Mouse (Mus musculus) ovary, postnatal 14 days (tissue): Measurements from ENCODE around the gene Nup160.

Experiments
- DNase-seq: peaks from one replicate; pipeline ENCODE4 v3.0.0; 2022; ENCODE audit warnings: low spot score

Gene Nup160

GRCm38 (mm10) chr2:90745053-90745678 lies 68.2 kb downstream of the Nup160 start, which contains the start of gene Fnbp4:
TSS of gene Fnbp4 (plus strand) at chr2:90745370.
- peak; percentile 93 for DNase-seq

- no peak for DNase-seq
Measured at GRCm38 (mm10) chr2:90745740-90746537, 68.9 kb downstream of the Nup160 start.

DNA sequence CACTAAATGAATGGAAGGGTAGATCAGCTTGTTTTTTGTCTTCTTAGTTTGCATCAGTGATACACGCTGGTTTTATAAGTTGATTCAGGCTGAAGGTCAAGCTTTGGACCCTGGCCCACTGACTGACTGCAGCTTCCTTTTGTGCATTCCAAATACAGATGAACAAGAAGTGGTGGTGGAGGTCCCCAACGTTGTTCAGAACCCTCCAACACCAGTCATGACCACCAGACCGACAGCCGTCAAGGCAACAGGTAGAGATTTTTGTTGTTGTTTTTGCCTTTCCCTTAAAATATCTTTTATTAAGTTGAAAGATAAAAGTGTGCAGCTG lies 69.5 kb downstream of the Nup160 start:
- DNase-seq, result peak; percentile 5

DNA sequence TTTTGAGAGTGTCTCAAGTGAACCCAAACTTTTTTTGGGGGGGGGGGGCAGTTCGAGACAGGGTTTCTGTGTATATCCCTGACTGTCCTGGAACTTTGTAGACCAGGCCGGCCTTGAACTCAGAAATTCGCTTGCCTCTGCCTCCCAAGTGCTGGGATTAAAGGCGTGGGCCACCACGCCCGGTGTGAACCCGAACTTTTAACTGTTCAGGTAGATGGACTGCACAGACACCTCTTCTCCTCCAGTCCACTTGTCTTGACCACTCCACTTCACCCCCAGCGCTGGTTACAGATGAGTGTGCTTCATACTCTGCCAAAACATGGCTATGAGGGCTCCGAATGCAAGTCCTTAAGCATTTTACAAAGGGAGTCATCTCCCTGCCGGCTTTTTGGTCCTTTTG lies 70.1 kb downstream of the Nup160 start:
- no peak for DNase-seq

DNA sequence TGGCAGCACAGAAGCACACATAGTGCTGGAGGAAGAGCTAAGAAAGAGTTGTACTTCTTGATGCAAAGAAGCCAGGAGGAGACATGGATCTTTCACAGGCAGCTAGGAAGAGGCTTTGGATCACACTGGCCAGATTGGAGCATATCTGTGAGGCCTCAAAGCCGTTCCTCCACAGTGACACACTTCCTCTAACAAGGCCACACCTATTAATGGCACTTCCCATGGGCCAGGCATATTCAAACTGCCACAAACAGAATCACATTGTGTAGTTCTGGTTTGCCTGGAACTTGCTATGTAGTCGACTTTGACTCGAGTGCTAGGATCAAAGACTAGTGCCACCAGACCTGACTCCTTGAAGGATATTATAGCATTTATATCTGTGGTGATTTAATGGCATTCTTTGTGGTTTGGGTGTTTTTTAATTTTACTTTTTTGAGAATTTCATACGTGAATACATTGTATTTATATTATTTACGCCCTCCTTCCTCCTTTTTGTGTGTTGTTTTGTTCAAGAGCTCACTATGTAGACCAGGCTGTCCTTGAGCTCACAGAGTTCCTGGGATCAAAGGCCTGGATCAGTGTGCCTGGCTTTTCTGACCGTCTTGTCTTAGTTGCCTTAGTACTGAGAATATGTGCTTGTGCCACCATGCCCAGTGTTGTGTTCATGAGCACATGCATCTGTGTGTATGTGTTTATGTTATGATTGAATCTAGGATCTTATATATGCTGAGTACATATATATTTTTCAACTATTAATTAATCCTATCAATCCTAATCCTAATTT lies 72.9 kb downstream of the Nup160 start:
- DNase-seq, result no peak

- no peak for DNase-seq
Measured at GRCm38 (mm10) chr2:90753565-90753964, 76.5 kb downstream of the Nup160 start.

- no peak for DNase-seq
Measured at GRCm38 (mm10) chr2:90754188-90754587, 77.2 kb downstream of the Nup160 start.

GRCm38 (mm10) chr2:90765123-90765522 lies 88.1 kb downstream of the Nup160 start:
- DNase-seq, result no peak

DNA sequence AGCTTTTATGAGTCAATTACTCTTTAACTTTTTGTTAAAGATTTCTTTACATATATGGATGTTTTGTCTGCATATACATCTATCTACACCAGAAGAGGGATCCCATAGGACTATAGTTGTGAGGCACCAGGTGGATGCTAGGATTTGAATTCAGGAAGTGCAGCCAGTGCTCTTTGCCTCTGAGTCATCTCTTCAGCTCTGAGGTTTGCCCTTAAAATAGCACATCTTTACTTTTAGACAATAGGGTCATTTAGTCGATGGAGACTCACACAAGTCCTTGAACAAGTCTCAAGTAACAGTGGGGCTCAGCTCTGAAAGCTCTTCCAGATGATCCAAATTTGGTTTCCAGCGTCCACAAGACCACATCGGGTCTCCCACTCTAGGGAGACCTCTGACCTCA lies 104.3 kb downstream of the Nup160 start:
- DNase-seq, result no peak

DNA sequence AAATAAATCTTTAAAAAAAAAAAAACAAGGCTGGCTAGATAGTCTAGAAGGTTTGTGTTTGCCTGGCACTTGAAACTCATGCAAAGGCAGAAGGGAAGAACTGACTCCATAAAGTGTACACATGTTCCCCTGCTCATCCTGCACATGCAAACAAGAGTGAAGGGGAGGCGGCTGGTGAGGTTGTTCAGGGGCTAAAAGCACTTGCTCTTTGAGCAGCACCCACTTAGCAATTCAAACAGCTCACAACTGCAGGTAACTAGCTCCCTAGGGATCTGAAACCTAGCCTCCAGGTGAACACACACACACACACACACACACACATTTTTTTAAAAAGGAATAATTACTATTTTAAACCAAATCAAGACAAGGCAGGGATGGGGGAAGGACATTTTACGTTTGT lies 104.9 kb downstream of the Nup160 start:
- no peak for DNase-seq

DNA sequence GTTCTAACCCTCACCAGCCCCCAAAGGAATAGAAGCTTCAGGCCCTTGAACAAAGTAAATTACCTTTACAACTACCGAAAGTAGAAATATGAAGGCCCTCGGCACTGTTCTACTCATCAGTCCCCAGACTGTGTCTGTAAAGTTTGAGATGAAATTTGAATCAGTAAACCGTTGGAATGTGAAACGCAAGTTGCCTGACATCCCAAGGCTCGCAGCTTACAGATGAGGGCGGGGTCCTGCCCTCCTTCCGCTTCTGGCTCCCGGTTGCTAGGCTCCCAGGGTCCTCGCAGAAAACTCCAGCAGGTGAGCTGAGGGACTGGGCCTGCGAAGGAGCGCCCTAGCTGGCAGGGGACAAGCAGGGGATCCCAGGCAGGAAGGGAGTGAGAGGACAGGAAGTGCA lies 105.4 kb downstream of the Nup160 start, which contains the start of gene Agbl2:
Agbl2 (plus strand) TSS at position 270 of the 400 bp plus-strand sequence.
- peak; percentile 9 for DNase-seq

DNA sequence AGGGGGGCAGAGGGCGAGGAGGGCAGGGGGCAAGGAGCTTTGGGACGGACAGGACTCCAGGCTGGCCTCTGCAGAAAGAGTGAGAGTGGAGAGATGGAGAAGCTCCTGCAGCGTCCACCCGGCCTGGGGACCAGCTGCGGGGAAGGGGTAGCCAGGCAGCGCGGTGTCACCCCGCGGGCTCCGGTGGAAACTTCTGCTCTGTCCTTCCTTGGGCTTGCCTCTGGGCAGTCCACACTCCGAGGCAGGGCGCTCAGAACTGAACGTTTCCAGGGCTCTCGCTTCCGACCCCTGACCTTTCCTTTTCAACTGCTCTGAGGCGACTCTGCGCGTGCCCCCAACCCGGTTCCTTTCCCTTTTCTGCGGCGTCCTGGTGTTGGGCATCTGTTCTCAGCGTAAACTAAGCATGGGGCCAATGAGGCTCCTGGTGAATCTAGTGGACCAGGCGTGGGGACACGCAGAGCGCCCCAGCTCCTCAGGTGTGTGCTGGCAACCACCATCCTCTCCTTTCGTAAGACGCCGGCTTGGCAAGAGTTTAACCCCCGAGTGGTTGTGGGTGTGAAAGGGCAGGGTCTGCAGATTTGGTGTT lies 106.0 kb downstream of the Nup160 start:
- peak; percentile 15 for DNase-seq
